Mouse (Mus musculus) embryonic facial prominence, embryonic 13.5 days (tissue): Measurements from ENCODE around the gene Tbx1. TPM values are rescaled to one million over a fixed set of nuclear protein-coding genes. Genes with fewer than 3 reads are reported as not detected.

ENCODE experiments used
- ATAC-seq: fragments of 200-750 bp; cut with Nextera tagmentation; 2 replicates; pipeline ENCODE4 v1.8.0; 2017; ENCODE audit warnings: low read depth; ENCODE audit not compliant: insufficient number of reproducible peaks, insufficient read depth, low FRiP score, low TSS enrichment
- H3K27ac ChIP-seq: fragments of 300-500 bp; sonication (generic); 2 replicates; pipeline ENCODE4 v1.5.1; 2015; ENCODE audit warnings: moderate library complexity, mild to moderate bottlenecking, inconsistent platforms
- H3K27me3 ChIP-seq: fragments of 300-500 bp; sonication (generic); 2 replicates; pipeline ENCODE4 v1.6.1; 2015; ENCODE audit warnings: mild to moderate bottlenecking, inconsistent platforms
- H3K36me3 ChIP-seq: fragments of 300-500 bp; sonication (generic); 2 replicates; pipeline ENCODE4 v1.6.1; 2015; ENCODE audit warnings: mild to moderate bottlenecking, inconsistent platforms
- H3K4me1 ChIP-seq: fragments of 300-500 bp; sonication (generic); 2 replicates; pipeline ENCODE4 v1.6.1; 2015; ENCODE audit warnings: inconsistent platforms
- H3K4me2 ChIP-seq: fragments of 300-500 bp; sonication (generic); 2 replicates; pipeline ENCODE4 v1.6.1; 2015; ENCODE audit warnings: moderate library complexity, mild to moderate bottlenecking, inconsistent platforms
- H3K4me3 ChIP-seq: fragments of 300-500 bp; sonication (generic); 2 replicates; pipeline ENCODE4 v1.5.1; 2015; ENCODE audit warnings: mild to moderate bottlenecking, inconsistent platforms
- H3K9ac ChIP-seq: fragments of 300-500 bp; sonication (generic); 2 replicates; pipeline ENCODE4 v1.6.1; 2015; ENCODE audit warnings: mild to moderate bottlenecking, inconsistent platforms
- H3K9me3 ChIP-seq: fragments of 300-500 bp; sonication (generic); 2 replicates; pipeline ENCODE4 v1.6.1; 2016; ENCODE audit warnings: inconsistent platforms
- WGBS: fragments of 180-500 bp; shearing (Covaris S2); methylation state at CpG from one replicate; pipeline ENCODE4 v1.1.7; 2015; ENCODE audit warnings: mixed read lengths; 5-methylcytosine and 5-hydroxymethylcytosine counted together
- polyA plus RNA-seq: library from polyadenylated mRNA; unstranded; fragments of >200 nt; fragmentation: Nextera tagmentation; extraction: Ambion mirVana; gene quantifications from 2 replicates; pipeline ENCODE4 v1.2.1, GENCODE M21; 2015

Tbx1 gene
- polyA plus RNA-seq, 1 experiment from 2014 or later, result 7.9 TPM

- peaks cover 16% of the 10 kb centered on the region for H3K36me3 ChIP-seq
- H3K9ac ChIP-seq, result peak overlapping the region; percentile 87
- H3K9me3 ChIP-seq, result no peaks in the 10 kb centered on the region
- 29% methylated on average over 2 of the region's 2 CpGs for whole genome bisulfite sequencing
- peaks cover 37% of the 10 kb centered on the region for H3K4me1 ChIP-seq
- 0 out of 2 replicates have a peak overlapping the region, but pooled peaks have one; percentile 28 for H3K27ac ChIP-seq
- H3K27me3 ChIP-seq, result peaks cover 37% of the 10 kb centered on the region
- peak overlapping the region; percentile 86 for H3K4me2 ChIP-seq
- peak overlapping the region; percentile 82 for H3K4me3 ChIP-seq
- ATAC-seq, result 0 out of 2 replicates have a peak, but pooled peaks have one; percentile 11
These were observed 38.5 kb upstream of the Tbx1 start for GRCm38 (mm10) chr16:18628948-18629340.

GRCm38 (mm10) chr16:18628206-18628947 lies 37.9 kb upstream of the Tbx1 start:
- Histone ChIP-seq H3K36me3 (peaks cover 22% of the 10 kb centered on the region), H3K4me1 (peaks cover 37% of the 10 kb centered on the region), H3K27me3 (peaks cover 42% of the 10 kb centered on the region), H3K9me3 (no peaks in the 10 kb centered on the region), H3K27ac (peak overlapping the region; percentile 28; the same call in 1 of the 2 replicates), H3K4me3 (peak overlapping the region; percentile 82), H3K9ac (peak overlapping the region; percentile 87), H3K4me2 (peak overlapping the region; percentile 86)
- WGBS, result 43% methylated on average over 7 of the region's 7 CpGs
- ATAC-seq, result no peak

DNA sequence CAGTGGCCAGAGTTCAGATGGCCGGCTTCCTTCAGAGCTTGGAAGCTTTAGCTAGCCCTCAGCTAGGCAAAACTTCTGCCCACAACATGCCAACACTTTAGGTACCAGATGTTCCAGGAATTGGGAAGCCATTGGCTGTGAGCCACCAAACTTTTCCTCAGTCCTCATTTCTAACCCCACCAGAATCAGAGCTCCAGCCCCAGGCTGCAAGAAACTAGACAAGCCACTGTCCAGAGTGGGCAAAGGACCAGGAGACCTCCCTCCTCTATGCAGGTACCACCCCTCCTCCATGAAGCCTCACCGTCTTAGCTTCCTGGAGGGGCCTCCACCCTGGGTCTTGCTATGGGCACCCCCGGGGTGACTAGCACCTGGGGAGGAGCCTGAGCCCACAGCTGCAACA lies 36.7 kb upstream of the Tbx1 start:
- Histone ChIP-seq H3K9ac (0 out of 2 replicates have a peak overlapping the region, but pooled peaks have one; percentile 87), H3K4me1 (peaks cover 37% of the 10 kb centered on the region), H3K27ac (no peak overlapping the region), H3K4me3 (peak overlapping the region; percentile 82; the same call in 1 of the 2 replicates), H3K4me2 (peak overlapping the region; percentile 86), H3K36me3 (peaks cover 34% of the 10 kb centered on the region), H3K9me3 (no peaks in the 10 kb centered on the region), H3K27me3 (peaks cover 55% of the 10 kb centered on the region)
- 45% methylated on average over 3 of the region's 3 CpGs for WGBS
- no peak for ATAC-seq

DNA sequence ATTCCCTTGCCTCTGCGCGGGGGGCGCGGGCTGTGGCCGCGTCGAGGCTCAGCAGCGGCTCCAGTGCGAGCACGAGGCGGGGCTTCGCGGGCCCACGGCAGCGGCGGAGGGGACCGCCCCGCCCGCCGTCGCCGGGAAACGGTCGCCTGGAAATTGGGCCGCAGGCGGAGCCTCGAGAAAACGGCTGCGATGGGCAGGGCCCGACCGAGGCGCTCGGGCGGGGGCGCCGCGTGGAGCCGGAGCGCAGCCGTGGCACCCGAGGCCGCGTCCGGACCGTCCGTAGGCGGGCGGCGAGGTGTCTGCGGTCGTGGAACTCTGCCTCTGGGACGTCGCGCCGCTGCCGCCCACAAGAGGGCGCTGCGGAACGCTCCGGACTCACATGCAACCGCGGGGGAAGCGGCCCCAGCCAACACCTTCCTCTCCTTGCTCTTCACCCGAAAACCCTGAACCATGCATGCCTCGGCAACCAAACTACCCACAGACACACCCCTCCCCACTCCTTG lies 36.0 kb upstream of the Tbx1 start, which contains the start of gene Gm49601:
TSS of gene Gm49601 (minus strand) at position 52 of the 503 bp plus-strand sequence.
- Histone ChIP-seq H3K4me2 (peak within 1 kb of the TSS; percentile 86), H3K4me3 (peak within 1 kb of the TSS; percentile 82), H3K36me3 (peaks cover 37% of the 10 kb centered on the region), H3K27ac (no peak within 1 kb of the TSS), H3K27me3 (peaks cover 62% of the 10 kb centered on the region), H3K4me1 (peaks cover 45% of the 10 kb centered on the region), H3K9me3 (no peaks in the 10 kb centered on the region), H3K9ac (peak within 1 kb of the TSS; percentile 87)
- WGBS, result under 1% methylated on average over 64 of the region's 65 CpGs
- ATAC-seq, result no peak; the same call in 1 of the 2 replicates

DNA sequence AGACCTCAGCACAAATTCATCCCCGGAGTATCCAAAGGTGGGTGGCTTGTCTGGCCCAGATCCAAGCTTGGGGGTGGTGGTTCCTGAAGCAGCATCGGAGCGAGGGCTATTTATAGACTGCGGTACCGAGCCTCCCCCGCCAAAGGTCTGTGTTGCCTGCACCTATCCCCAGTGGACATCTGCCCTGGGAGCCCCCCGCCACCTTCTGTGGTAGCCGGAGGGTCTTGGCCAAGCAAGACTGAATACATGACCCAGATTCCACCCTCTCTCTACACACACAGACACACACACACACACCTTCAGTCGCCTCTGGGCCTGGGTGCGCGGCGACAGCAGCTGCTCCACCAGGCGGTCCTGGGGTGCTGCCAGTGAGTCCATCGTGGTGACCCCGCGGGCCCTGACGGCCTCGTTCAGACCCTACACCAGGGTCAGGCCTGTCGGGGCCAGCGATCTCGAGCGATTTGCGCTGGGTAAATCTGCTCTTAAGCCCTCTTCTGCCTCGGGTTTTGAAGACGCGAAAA lies 35.4 kb upstream of the Tbx1 start:
- Histone ChIP-seq H3K27me3 (peaks cover 68% of the 10 kb centered on the region), H3K4me3 (peak overlapping the region; percentile 82), H3K36me3 (peaks cover 37% of the 10 kb centered on the region), H3K9me3 (no peaks in the 10 kb centered on the region), H3K4me2 (peak overlapping the region; percentile 86), H3K9ac (peak overlapping the region; percentile 72), H3K27ac (no peak overlapping the region), H3K4me1 (peaks cover 50% of the 10 kb centered on the region)
- 17% methylated on average over 26 of the region's 26 CpGs for WGBS
- ATAC-seq, result no peak

GRCm38 (mm10) chr16:18625097-18625496 lies 34.6 kb upstream of the Tbx1 start:
- peaks cover 56% of the 10 kb centered on the region for H3K4me1 ChIP-seq
- no peaks in the 10 kb centered on the region for H3K9me3 ChIP-seq
- H3K4me3 ChIP-seq, result no peak overlapping the region
- H3K27me3 ChIP-seq, result peaks cover 75% of the 10 kb centered on the region
- ATAC-seq, result no peak
- H3K9ac ChIP-seq, result no peak overlapping the region
- no peak overlapping the region for H3K27ac ChIP-seq
- peaks cover 37% of the 10 kb centered on the region for H3K36me3 ChIP-seq
- 49% methylated on average over 14 of the region's 14 CpGs for WGBS
- no peak overlapping the region for H3K4me2 ChIP-seq

DNA sequence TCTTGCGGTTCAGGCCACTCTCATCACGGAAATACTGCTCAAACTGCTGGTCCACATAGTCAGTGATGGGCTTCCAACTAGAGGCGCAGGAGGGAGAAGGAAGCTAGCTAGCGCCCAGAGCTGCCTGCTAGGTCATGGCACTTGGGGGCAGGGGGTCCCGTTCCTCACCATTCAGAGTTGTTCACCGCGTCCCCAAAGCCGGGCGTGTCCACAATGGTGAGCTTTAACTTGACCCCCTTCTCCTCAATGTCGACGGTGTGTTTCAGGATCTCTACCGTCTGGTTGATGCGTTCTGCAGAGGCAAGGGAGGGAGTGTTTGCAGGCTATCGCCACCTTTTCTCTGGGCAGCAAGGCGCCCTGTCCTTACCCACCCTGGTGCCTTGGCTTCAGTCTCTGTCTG lies 34.2 kb upstream of the Tbx1 start:
- Histone ChIP-seq H3K27me3 (peaks cover 80% of the 10 kb centered on the region), H3K9ac (no peak overlapping the region), H3K27ac (no peak overlapping the region), H3K4me3 (no peak overlapping the region), H3K4me1 (peaks cover 56% of the 10 kb centered on the region), H3K4me2 (no peak overlapping the region), H3K9me3 (no peaks in the 10 kb centered on the region), H3K36me3 (peaks cover 37% of the 10 kb centered on the region)
- WGBS, result 48% methylated on average over 15 of the region's 15 CpGs
- ATAC-seq, result no peak

GRCm38 (mm10) chr16:18623751-18624540 lies 33.5 kb upstream of the Tbx1 start:
- Histone ChIP-seq H3K9ac (no peak overlapping the region), H3K27ac (no peak overlapping the region), H3K27me3 (peaks cover 87% of the 10 kb centered on the region), H3K36me3 (peaks cover 37% of the 10 kb centered on the region), H3K4me2 (no peak overlapping the region), H3K4me1 (peaks cover 52% of the 10 kb centered on the region), H3K4me3 (no peak overlapping the region), H3K9me3 (no peaks in the 10 kb centered on the region)
- no peak for ATAC-seq
- WGBS, result 50% methylated on average over 15 of the region's 15 CpGs

- no peak overlapping the region for H3K27ac ChIP-seq
- 45% methylated on average over 29 of the region's 29 CpGs for WGBS
These were observed 32.7 kb upstream of the Tbx1 start for GRCm38 (mm10) chr16:18622916-18623750.

GRCm38 (mm10) chr16:18622019-18622418 lies 31.5 kb upstream of the Tbx1 start, which contains the start of gene Gp1bb:
Gene Gp1bb (minus strand): TSS chr16:18622403.
- H3K36me3 ChIP-seq, result peaks cover 37% of the 10 kb centered on the region
- peaks cover 39% of the 10 kb centered on the region for H3K4me1 ChIP-seq
- no peak for ATAC-seq
- H3K9ac ChIP-seq, result peak within 1 kb of the TSS; percentile 69; the same call in 1 of the 2 replicates
- 18% methylated on average over 17 of the region's 17 CpGs for WGBS
- H3K9me3 ChIP-seq, result no peaks in the 10 kb centered on the region
- H3K27ac ChIP-seq, result no peak within 1 kb of the TSS
- H3K27me3 ChIP-seq, result peaks cover 92% of the 10 kb centered on the region
- H3K4me3 ChIP-seq, result peak within 1 kb of the TSS; percentile 54
- peak within 1 kb of the TSS; percentile 97 for H3K4me2 ChIP-seq

More at GRCm38 (mm10) chr16:18622916-18623750, 32.7 kb upstream of the Tbx1 start:
- no peak for ATAC-seq
- Histone ChIP-seq H3K27me3 (peaks cover 95% of the 10 kb centered on the region), H3K9me3 (no peaks in the 10 kb centered on the region), H3K9ac (no peak overlapping the region), H3K4me3 (0 out of 2 replicates have a peak overlapping the region, but pooled peaks have one; percentile 2), H3K36me3 (peaks cover 37% of the 10 kb centered on the region), H3K4me1 (peaks cover 44% of the 10 kb centered on the region), H3K4me2 (no peak overlapping the region)
